Mouse (Mus musculus) limb, embryonic 12.5 days (tissue): ENCODE results near the gene Tomm6. TPM values are rescaled to one million over a fixed set of nuclear protein-coding genes. Genes with fewer than 3 reads are reported as not detected.
A peak's percentile ranks its signal among the peaks of the same experiment; 100 is the strongest.

Experiments
- ATAC-seq: fragments of 200-750 bp; cut with Nextera tagmentation; 2 replicates; pipeline ENCODE4 v1.8.0; 2017; ENCODE audit warnings: low read depth, moderate TSS enrichment; ENCODE audit not compliant: insufficient number of reproducible peaks, insufficient read depth, low FRiP score, low TSS enrichment
- H3K27ac ChIP-seq: fragments of 300-500 bp; sonication (generic); 2 replicates; pipeline ENCODE4 v1.5.1; 2016; ENCODE audit warnings: mild to moderate bottlenecking, moderate library complexity
- H3K27me3 ChIP-seq: fragments of 300-500 bp; sonication (generic); 2 replicates; pipeline ENCODE4 v1.6.1; 2016; ENCODE audit warnings: mild to moderate bottlenecking, moderate library complexity
- H3K36me3 ChIP-seq: fragments of 300-500 bp; sonication (generic); 2 replicates; pipeline ENCODE4 v1.6.1; 2016; ENCODE audit warnings: mild to moderate bottlenecking, moderate library complexity
- H3K4me1 ChIP-seq: fragments of 300-500 bp; sonication (generic); replicated peaks from 2 replicates; pipeline ENCODE4 v1.6.1; 2016
- H3K4me2 ChIP-seq: fragments of 300-500 bp; sonication (generic); 2 replicates; pipeline ENCODE4 v1.6.1; 2016; ENCODE audit warnings: mild to moderate bottlenecking, moderate library complexity
- H3K4me3 ChIP-seq: fragments of 300-500 bp; sonication (generic); replicated peaks from 2 replicates; pipeline ENCODE4 v1.5.1; 2016; ENCODE audit warnings: mild to moderate bottlenecking
- H3K9ac ChIP-seq: fragments of 300-500 bp; sonication (generic); replicated peaks from 2 replicates; pipeline ENCODE4 v1.6.1; 2016; ENCODE audit warnings: mild to moderate bottlenecking, moderate library complexity
- H3K9me3 ChIP-seq: fragments of 300-500 bp; sonication (generic); 2 replicates; pipeline ENCODE4 v1.6.1; 2016; ENCODE audit warnings: mild to moderate bottlenecking, moderate library complexity
- WGBS: fragments of 180-500 bp; shearing (Covaris S2); methylation state at CpG from one replicate; pipeline ENCODE4 v1.1.7; 2016; 5-methylcytosine and 5-hydroxymethylcytosine counted together
- polyA plus RNA-seq: library from polyadenylated mRNA; unstranded; fragments of >200 nt; fragmentation: Nextera tagmentation; extraction: Ambion mirVana; gene quantifications from 2 replicates; pipeline ENCODE4 v1.2.1, GENCODE M21; 2016

The Tomm6 gene
- polyA plus RNA-seq, 1 experiment from 2014 or later: 437 TPM

DNA sequence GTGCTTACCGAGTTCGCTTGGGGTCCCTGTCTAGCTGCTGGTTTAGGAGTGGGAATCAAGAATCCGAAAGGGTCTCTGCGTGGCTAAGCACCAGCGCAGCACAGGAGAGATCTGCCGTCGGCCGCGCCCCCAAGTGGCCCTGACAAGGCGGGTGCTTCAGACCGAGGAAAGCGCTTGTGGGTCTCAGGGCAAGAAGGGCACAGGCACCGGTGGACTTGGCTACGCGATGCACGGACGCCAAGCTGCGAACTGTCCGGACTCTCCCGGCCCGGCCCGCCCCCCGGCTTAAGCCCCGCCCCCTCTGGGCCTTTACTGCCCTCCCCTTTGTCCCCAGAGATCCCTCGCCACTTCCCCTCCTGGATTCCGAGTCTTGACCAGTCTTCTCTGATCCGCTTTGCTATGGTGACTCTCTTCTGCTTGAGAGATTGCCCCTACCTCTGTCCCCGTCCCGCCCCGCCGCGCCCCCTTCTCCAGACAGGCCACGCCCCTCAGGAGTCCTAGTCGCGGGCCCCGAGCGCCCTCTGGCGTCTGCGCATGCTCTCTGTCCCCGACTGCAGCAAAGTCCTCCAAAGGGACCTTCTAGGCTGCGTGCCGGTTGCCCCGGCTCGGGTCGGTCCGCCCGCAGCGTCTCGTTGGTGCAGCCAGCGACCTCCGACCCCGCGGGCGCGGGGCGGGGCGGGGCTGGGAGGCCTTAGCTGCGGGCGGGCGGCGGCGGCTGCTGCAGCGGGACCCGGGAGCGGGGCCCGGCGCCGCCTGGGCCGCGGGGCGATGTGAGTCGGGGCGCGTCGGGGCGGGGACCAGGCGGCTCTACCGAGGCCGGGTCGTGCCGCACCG lies 6.5 kb upstream of the Tomm6 start, which contains the start of gene Prickle4:
TSS of gene Prickle4 (minus strand) at position 234 of the 834 bp plus-strand sequence.
- peak within 1 kb of the TSS; percentile 88 for H3K9ac ChIP-seq
- peaks cover 20% of the 10 kb centered on the region; the same call in 1 of the 2 replicates for H3K27me3 ChIP-seq
- H3K27ac ChIP-seq: peak within 1 kb of the TSS; percentile 67
- peak within 1 kb of the TSS; percentile 76 for H3K4me2 ChIP-seq
- no peaks in the 10 kb centered on the region for H3K9me3 ChIP-seq
- WGBS: 1% methylated on average over 79 of the region's 82 CpGs
- peaks cover 19% of the 10 kb centered on the region for H3K36me3 ChIP-seq
- peak; percentile 93 for ATAC-seq
- peak within 1 kb of the TSS; percentile 82 for H3K4me3 ChIP-seq
- H3K4me1 ChIP-seq: peaks cover 16% of the 10 kb centered on the region

DNA sequence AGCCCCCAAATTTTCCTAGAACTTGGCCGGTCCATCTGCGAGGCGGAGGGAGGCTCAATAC lies 6.1 kb upstream of the Tomm6 start, which contains the start of gene Gm21981:
TSS of gene Gm21981 (minus strand) at position 14 of the 61 bp plus-strand sequence.
- peak within 1 kb of the TSS; percentile 76 for H3K4me2 ChIP-seq
- H3K9ac ChIP-seq: peak within 1 kb of the TSS; percentile 88
- H3K4me3 ChIP-seq: peak within 1 kb of the TSS; percentile 82
- 2% methylated on average over 3 of the region's 3 CpGs for WGBS
- H3K4me1 ChIP-seq: peaks cover 20% of the 10 kb centered on the region
- peaks cover 15% of the 10 kb centered on the region for H3K36me3 ChIP-seq
- no peaks in the 10 kb centered on the region for H3K9me3 ChIP-seq
- ATAC-seq: no peak
- H3K27me3 ChIP-seq: peaks cover 23% of the 10 kb centered on the region; the same call in 1 of the 2 replicates
- H3K27ac ChIP-seq: peak within 1 kb of the TSS; percentile 67

DNA sequence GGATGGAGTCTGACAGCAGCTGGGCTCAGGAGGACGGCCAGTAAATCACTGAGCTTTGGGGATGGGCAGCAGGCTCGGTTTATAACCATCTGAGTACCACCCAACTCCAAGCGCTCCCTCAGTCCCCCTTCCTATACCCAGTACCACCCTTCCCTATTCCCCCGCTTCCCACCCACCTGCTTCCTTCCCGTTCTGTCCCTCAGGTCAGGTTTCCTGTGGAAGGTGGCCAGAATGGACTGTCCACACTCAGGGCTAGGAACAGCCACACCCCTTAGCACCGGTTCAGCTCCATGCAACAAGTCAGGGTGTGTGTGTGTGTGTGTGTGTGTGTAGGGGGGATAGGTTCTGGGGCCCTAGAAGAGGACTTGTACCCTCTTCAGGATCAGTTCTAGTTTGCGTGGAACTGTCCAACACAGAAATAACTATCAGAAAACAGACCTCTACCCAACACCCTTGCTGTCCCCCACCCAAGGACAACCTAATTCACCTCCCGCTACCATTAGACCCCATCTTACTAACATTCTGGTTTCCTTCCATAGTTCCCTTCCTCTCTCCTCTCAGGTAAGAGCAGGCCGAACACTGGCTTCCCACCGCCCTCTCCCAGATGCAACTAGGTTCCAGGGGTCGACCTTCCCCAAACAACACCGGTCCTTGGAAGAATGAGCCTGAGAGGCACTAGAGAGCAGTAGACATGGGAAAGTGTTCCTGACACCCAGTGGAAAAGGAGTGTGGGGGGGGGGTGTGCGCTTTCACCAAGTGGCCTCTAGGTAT lies 5.7 kb upstream of the Tomm6 start:
- H3K27me3 ChIP-seq: peaks cover 23% of the 10 kb centered on the region; the same call in 1 of the 2 replicates

DNA sequence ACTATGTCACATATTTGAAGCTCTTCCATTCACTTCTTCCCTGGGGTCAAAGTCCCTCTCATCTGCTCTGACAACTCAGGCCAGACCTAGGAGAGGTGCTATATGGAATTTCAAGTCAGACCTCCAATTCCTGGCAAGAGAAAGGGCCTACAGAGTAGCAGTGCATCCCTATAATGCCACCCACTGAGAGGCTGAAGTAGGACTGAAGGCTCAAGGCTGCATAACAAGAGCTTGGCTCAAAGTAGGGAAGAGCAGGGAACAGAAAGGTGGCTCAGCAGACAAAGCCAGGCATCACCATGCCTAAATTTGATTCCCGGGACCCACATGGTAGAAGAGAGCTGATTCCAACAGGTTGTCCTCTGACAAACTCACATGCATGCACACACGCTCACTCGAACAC lies 3.5 kb upstream of the Tomm6 start:
- ATAC-seq: no peak
- WGBS: 85% methylated on average over 3 of the region's 3 CpGs
- H3K27me3 ChIP-seq: peaks cover 23% of the 10 kb centered on the region; the same call in 1 of the 2 replicates
- no peak overlapping the region for H3K4me2 ChIP-seq
- H3K4me3 ChIP-seq: no peak overlapping the region
- H3K4me1 ChIP-seq: peaks cover 33% of the 10 kb centered on the region
- no peak overlapping the region for H3K9ac ChIP-seq
- H3K27ac ChIP-seq: no peak overlapping the region
- no peaks in the 10 kb centered on the region for H3K9me3 ChIP-seq
- no peaks in the 10 kb centered on the region for H3K36me3 ChIP-seq

More for the DNA sequence above, 5.7 kb upstream of the Tomm6 start:
- WGBS: 28% methylated on average over 13 of the region's 13 CpGs
- Histone ChIP-seq H3K9me3 (no peaks in the 10 kb centered on the region), H3K36me3 (peaks cover 11% of the 10 kb centered on the region), H3K4me2 (peak overlapping the region; percentile 76), H3K9ac (peak overlapping the region; percentile 88), H3K4me3 (peak overlapping the region; percentile 82), H3K4me1 (peaks cover 25% of the 10 kb centered on the region), H3K27ac (peak overlapping the region; percentile 67)
- ATAC-seq: no peak

DNA sequence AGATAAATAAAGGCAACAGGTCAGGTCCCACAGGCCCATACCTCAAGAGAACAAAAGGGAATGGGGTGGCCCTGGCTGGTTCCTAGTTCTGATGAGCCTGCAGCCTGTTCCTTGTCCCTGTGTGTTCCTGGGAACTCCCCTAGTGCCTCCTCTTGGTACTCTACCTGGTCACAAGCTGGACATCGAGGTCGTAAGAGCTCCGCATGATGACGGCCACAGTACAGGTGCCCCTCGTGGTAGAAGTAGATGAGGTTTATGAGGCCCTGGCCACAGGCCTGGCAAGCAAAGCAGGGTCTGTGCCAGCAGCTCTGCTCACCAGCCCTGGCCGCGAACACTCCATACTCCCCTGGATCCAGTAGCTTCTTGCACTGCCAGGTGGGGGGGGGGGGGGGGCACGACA lies 1.7 kb upstream of the Tomm6 start:
- H3K4me1 ChIP-seq: peaks cover 28% of the 10 kb centered on the region
- peak overlapping the region; percentile 95 for H3K4me2 ChIP-seq

DNA sequence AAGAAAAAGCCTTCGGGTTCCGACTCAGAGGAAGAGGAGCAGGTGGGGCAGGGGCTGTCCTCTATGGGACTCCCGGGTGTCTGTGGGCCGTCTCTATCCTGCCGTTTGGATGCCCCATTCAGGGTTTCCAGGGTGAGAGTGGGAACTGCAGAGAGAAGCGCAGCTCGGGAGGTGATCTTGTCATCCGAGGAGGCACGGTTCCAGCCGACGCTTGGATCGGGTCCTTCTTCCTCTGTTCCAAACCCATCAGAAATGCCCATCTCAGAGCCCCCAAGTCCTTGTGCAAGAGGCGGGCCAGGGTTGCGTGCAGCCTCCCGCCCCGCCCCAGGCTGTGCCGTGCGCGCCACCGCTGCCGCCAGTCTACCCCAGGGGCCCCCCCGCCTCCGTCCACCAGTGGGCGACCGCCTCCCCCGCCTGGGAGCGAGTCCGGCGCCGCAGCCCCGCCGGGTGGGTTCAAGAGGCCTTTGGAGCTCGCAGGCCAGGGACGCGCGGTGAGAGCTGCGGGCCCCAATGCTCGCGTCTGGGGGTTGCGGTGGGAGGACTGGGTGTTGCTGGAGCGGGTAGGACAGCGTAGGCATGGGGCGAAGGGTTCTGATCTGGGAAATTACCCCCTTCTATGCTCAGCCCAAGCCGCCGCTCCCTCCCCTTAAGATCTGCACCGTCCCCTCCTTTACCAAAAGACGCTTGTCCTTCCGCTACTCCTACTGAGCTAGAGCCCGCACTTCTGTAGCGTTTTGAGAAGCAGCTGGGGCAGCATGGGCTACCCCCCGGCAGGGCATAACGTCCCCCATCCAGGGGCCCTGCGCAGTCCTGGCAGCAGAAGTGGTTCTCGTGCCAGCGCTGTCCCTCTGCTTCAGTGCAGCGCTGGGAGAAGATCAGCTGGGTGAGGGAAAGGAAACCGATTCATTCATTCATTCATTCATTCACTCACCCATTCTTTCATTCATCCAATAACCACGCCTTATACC lies 706 bp upstream of the Tomm6 start, which contains the start of gene Frs3:
TSS of gene Frs3 (plus strand) at position 423 of the 968 bp plus-strand sequence.
- Histone ChIP-seq H3K27ac (peak within 1 kb of the TSS; percentile 77), H3K4me2 (peak within 1 kb of the TSS; percentile 95), H3K4me3 (peak within 1 kb of the TSS; percentile 87), H3K36me3 (peaks cover 25% of the 10 kb centered on the region), H3K9ac (peak within 1 kb of the TSS; percentile 80), H3K9me3 (no peaks in the 10 kb centered on the region), H3K27me3 (peaks cover 23% of the 10 kb centered on the region; the same call in 1 of the 2 replicates), H3K4me1 (peaks cover 23% of the 10 kb centered on the region)
- WGBS: 1% methylated on average over 57 of the region's 58 CpGs
- peak; percentile 69 for ATAC-seq

More for the DNA sequence above, 1.7 kb upstream of the Tomm6 start:
- Histone ChIP-seq H3K27me3 (peaks cover 23% of the 10 kb centered on the region; the same call in 1 of the 2 replicates), H3K36me3 (peaks cover 16% of the 10 kb centered on the region), H3K9me3 (no peaks in the 10 kb centered on the region), H3K4me3 (peak overlapping the region; percentile 87; the same call in 1 of the 2 replicates), H3K27ac (no peak overlapping the region), H3K9ac (no peak overlapping the region)
- 78% methylated on average over 8 of the region's 8 CpGs for WGBS
- ATAC-seq: no peak

DNA sequence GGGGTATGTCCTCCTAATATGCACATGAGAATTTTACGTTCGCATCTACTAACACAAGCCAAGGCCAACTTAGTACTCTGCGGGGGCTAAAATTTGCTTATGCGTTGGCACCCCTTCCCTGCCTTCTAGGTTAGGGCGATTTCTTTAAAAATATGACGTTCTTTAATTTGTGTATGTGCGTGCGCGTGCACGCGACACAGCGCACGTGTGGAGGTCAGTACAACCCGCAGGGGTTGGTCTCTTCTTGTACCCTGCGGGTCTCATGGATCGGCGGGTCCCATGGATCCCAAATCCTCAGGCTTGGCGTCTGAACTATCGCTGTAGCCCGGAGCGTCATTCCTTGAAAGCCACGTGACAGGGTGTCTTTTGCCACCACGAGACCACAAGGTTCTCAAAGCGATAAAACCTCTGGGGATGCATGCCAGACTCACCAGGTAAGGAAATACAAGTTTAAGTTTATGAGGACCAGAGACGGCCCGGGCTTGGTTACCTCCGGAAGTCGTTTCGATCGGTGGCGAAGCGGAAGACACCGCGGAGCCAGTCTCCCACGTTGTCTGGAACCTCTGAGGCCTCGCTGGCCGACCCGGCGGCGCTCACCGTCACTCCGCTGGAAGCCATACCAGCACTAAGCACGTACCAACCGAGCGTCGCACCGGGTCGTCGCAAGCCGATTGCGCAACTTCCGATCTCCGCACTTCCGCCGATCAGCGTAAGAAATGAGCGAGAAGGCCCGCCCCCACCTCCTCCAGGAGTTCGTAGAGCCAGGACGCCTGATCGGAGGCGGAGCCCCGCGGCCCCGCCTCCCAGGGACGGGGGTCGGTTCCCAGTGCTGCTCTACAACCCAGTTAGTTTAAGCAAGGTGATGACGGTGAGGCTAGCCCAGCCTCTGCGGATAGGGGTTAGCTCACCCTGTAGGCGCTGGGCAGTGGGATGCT lies 510 bp downstream of the Tomm6 start:
- Histone ChIP-seq H3K36me3 (peaks cover 37% of the 10 kb centered on the region), H3K4me1 (peaks cover 20% of the 10 kb centered on the region), H3K9ac (peak overlapping the region; percentile 80), H3K4me2 (peak overlapping the region; percentile 95), H3K27ac (peak overlapping the region; percentile 77), H3K4me3 (peak overlapping the region; percentile 87), H3K9me3 (no peaks in the 10 kb centered on the region), H3K27me3 (peaks cover 15% of the 10 kb centered on the region; the same call in 1 of the 2 replicates)
- under 1% methylated on average over 70 of the region's 70 CpGs for WGBS
- ATAC-seq: peak; percentile 76

DNA sequence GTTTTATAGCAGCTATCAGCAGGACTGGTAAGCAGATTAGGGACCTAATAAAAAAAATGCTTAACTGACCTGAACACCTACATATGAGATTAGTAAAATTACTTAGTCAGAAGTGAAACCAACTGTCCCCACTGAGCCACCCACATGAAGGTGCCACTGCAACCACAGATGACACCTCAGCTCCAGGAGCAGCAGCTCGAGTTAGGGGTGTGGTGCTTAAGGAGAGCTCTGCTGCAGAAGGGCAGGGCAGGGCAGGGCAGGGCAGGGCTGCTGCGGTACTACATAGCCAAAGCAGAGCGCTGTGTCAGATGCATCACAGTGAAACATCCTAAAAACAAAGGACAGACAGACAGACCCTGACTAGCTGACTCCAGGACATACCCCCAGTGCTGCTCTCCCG lies 5.3 kb downstream of the Tomm6 start:
- H3K27me3 ChIP-seq: no peaks in the 10 kb centered on the region
- no peak overlapping the region for H3K4me2 ChIP-seq
- no peak overlapping the region for H3K27ac ChIP-seq
- no peak overlapping the region for H3K4me3 ChIP-seq
- H3K4me1 ChIP-seq: peaks cover 8% of the 10 kb centered on the region
- no peaks in the 10 kb centered on the region for H3K9me3 ChIP-seq
- 69% methylated on average over 4 of the region's 4 CpGs for WGBS
- ATAC-seq: no peak
- H3K36me3 ChIP-seq: peaks cover 78% of the 10 kb centered on the region
- no peak overlapping the region for H3K9ac ChIP-seq

DNA sequence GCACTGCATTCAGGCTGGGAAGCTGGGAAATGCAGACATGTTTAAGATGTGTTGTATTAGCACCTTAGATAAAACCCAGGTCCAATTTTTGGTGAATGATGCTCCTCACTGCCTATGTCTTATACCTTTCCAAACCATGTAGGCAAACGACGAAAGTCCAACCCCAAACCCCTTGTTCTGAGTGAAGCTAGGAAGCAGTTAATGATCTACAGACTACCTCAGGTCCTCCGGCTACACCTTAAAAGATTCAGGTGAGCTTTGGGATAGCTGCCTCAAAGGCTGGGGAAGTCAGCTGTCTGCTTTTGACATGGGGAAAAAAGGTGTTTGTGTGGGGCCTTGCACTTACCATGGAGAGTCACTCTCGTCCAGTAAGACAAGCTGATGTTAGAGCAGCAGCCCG lies 9.5 kb downstream of the Tomm6 start:
- Histone ChIP-seq H3K27ac (no peak overlapping the region), H3K4me3 (no peak overlapping the region), H3K4me1 (peaks cover 3% of the 10 kb centered on the region; the same call in 1 of the 2 replicates), H3K9me3 (no peaks in the 10 kb centered on the region), H3K36me3 (peaks cover 60% of the 10 kb centered on the region), H3K4me2 (no peak overlapping the region), H3K9ac (no peak overlapping the region), H3K27me3 (no peaks in the 10 kb centered on the region)
- WGBS: 79% methylated on average over 5 of the region's 5 CpGs
- no peak for ATAC-seq

DNA sequence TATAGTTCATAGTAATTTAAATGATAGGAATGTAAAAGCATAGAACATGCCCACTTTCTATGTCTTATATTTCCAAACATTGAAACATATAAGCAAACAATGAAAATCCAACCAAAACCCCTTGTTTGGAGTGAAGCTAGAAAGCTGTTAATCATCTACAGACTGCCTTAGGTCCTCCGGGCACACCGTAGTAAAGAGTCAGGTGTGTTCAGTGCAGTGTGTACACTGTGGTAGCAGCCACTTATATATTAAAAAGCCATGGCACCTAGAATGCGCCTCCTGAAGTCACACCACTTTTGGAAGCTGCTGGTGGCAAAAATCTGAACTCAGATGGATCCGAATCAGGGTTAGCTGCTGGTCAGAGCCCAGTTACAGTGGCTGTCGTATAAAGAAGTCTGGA lies 9.9 kb downstream of the Tomm6 start:
- Histone ChIP-seq H3K27me3 (peaks cover 4% of the 10 kb centered on the region), H3K4me1 (peaks cover 6% of the 10 kb centered on the region), H3K27ac (no peak overlapping the region), H3K9me3 (no peaks in the 10 kb centered on the region), H3K4me3 (no peak overlapping the region), H3K4me2 (no peak overlapping the region), H3K9ac (no peak overlapping the region), H3K36me3 (peaks cover 59% of the 10 kb centered on the region)
- ATAC-seq: no peak
- 90% methylated on average over 5 of the region's 5 CpGs for WGBS
